Mouse (Mus musculus) forebrain, postnatal 0 days (tissue): ENCODE measurements around the gene Nab1. TPM values are rescaled to one million over a fixed set of nuclear protein-coding genes. Genes with fewer than 3 reads are reported as not detected.

Source experiments
- ATAC-seq: fragments of 200-750 bp; cut with Nextera tagmentation; 2 replicates; pipeline ENCODE4 v1.8.0; 2017; ENCODE audit warnings: mild to moderate bottlenecking, moderate library complexity
- DNase-seq: peaks from one replicate; pipeline ENCODE4 v3.0.0-alpha.2; 2015
- H3K27ac ChIP-seq: fragments of 300-500 bp; sonication (generic); 2 replicates; pipeline ENCODE4 v1.5.1; 2014; ENCODE audit warnings: low read depth, mild to moderate bottlenecking, antibody characterized with exemption, low read length, moderate library complexity, mixed read lengths
- H3K27me3 ChIP-seq: fragments of 300-500 bp; sonication (generic); 2 replicates; pipeline ENCODE4 v1.6.1; 2014; ENCODE audit warnings: mild to moderate bottlenecking, low read length, mixed read lengths; ENCODE audit not compliant: insufficient read depth
- H3K36me3 ChIP-seq: fragments of 300-500 bp; sonication (generic); 2 replicates; pipeline ENCODE4 v1.6.1; 2014; ENCODE audit warnings: mild to moderate bottlenecking, moderate library complexity; ENCODE audit not compliant: insufficient read depth
- H3K4me1 ChIP-seq: fragments of 300-500 bp; sonication (generic); 2 replicates; pipeline ENCODE4 v1.6.1; 2014; ENCODE audit warnings: antibody characterized with exemption; ENCODE audit not compliant: insufficient read depth
- H3K4me2 ChIP-seq: fragments of 300-500 bp; sonication (generic); 2 replicates; pipeline ENCODE4 v1.6.1; 2014; ENCODE audit warnings: low read depth, mild to moderate bottlenecking, moderate library complexity
- H3K4me3 ChIP-seq: fragments of 300-500 bp; sonication (generic); 2 replicates; pipeline ENCODE4 v1.5.1; 2014; ENCODE audit warnings: low read depth, low read length, mixed read lengths
- H3K9ac ChIP-seq: fragments of 300-500 bp; sonication (generic); 2 replicates; pipeline ENCODE4 v1.6.1; 2014; ENCODE audit warnings: mild to moderate bottlenecking
- H3K9me3 ChIP-seq: fragments of 300-500 bp; sonication (generic); 2 replicates; pipeline ENCODE4 v1.6.1; 2016; ENCODE audit warnings: low read length
- CTCF ChIP-seq: sonication (generic); IDR thresholded peaks from 2 replicates; pipeline ENCODE4 v1.5.1; 2016; ENCODE audit warnings: antibody characterized with exemption, control low read depth, low read depth
- WGBS: fragments of 180-500 bp; shearing (Covaris S2); extraction: QIAGEN DNeasy Blood & Tissue Kit; methylation state at CpG from one replicate; pipeline ENCODE4 v1.1.7; 2014; 5-methylcytosine and 5-hydroxymethylcytosine counted together
- polyA plus RNA-seq: library from polyadenylated mRNA; unstranded; fragments of >200 nt; fragmentation: Nextera tagmentation; extraction: Ambion mirVana; gene quantifications from 2 replicates; pipeline ENCODE4 v1.2.1, GENCODE M21; 2015
- total RNA-seq: library from RNA; depleted of rRNA; stranded (reverse); fragments of >200 nt; gene quantifications from 2 replicates; pipeline ENCODE4 v1.2.3, GENCODE M21; 2014

Gene Nab1
- total and polyA plus RNA-seq, 2 experiments from 2014 or later, result 9.5 to 23.0 TPM

- DNase-seq (no peak), ATAC-seq (no peak)
- no peaks in the 10 kb centered on the region for H3K9me3 ChIP-seq
- H3K4me1 ChIP-seq, result 0 out of 2 replicates have a peak, but pooled peaks cover 3% of the 10 kb centered on the region
- H3K36me3 ChIP-seq, result no peaks in the 10 kb centered on the region
- H3K27me3 ChIP-seq, result no peaks in the 10 kb centered on the region
- H3K27ac ChIP-seq, result no peak overlapping the region
- H3K9ac ChIP-seq, result no peak overlapping the region
- no peak overlapping the region for H3K4me2 ChIP-seq
- TF ChIP-seq CTCF, result no peak
- H3K4me3 ChIP-seq, result no peak overlapping the region
- 56% methylated on average over 4 of the region's 4 CpGs for WGBS
These were observed 1.8 kb upstream of the Nab1 start for GRCm38 (mm10) chr1:52502296-52502695.

DNA sequence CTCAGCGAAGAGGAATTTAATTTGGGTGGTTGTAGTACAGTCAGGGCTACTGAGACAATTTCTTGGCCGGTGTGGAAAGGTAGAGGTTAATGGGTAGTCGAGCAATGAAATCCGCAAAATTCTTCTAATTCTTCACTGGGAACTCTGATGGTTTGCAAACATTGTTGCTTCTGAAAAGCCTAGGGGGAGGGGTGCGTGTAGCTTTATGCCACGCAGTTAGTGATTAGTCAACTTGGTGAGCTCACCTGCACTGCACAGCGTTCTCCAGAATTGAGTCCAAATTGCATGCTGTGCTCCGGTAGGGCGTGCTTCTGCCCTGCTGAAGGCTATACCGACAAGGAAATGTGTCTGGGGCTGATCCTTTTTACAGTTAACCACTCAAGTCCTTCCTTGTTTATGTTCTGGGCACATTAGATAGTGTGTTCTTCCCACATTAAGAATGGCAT lies 1.2 kb upstream of the Nab1 start:
- no peak overlapping the region for H3K27ac ChIP-seq
- H3K4me1 ChIP-seq, result 0 out of 2 replicates have a peak, but pooled peaks cover 3% of the 10 kb centered on the region
- no peak overlapping the region for H3K4me2 ChIP-seq
- TF ChIP-seq CTCF, result no peak
- no peak for DNase-seq
- no peaks in the 10 kb centered on the region for H3K9me3 ChIP-seq
- H3K4me3 ChIP-seq, result no peak overlapping the region
- no peaks in the 10 kb centered on the region for H3K27me3 ChIP-seq
- 42% methylated on average over 10 of the region's 10 CpGs for WGBS
- no peak for ATAC-seq
- no peak overlapping the region for H3K9ac ChIP-seq
- H3K36me3 ChIP-seq, result no peaks in the 10 kb centered on the region

- TF ChIP-seq CTCF, result no peak
- ATAC-seq (no peak), DNase-seq (no peak)
- WGBS, result 25% methylated on average over 1 of the region's 1 CpGs
- Histone ChIP-seq H3K9me3 (no peaks in the 10 kb centered on the region), H3K4me1 (0 out of 2 replicates have a peak, but pooled peaks cover 3% of the 10 kb centered on the region), H3K27me3 (no peaks in the 10 kb centered on the region), H3K9ac (peak overlapping the region; percentile 70; the same call in 1 of the 2 replicates), H3K36me3 (no peaks in the 10 kb centered on the region), H3K4me3 (peak overlapping the region; percentile 81), H3K4me2 (peak overlapping the region; percentile 86), H3K27ac (no peak overlapping the region)
These were observed 611 bp upstream of the Nab1 start for GRCm38 (mm10) chr1:52501090-52501489.

DNA sequence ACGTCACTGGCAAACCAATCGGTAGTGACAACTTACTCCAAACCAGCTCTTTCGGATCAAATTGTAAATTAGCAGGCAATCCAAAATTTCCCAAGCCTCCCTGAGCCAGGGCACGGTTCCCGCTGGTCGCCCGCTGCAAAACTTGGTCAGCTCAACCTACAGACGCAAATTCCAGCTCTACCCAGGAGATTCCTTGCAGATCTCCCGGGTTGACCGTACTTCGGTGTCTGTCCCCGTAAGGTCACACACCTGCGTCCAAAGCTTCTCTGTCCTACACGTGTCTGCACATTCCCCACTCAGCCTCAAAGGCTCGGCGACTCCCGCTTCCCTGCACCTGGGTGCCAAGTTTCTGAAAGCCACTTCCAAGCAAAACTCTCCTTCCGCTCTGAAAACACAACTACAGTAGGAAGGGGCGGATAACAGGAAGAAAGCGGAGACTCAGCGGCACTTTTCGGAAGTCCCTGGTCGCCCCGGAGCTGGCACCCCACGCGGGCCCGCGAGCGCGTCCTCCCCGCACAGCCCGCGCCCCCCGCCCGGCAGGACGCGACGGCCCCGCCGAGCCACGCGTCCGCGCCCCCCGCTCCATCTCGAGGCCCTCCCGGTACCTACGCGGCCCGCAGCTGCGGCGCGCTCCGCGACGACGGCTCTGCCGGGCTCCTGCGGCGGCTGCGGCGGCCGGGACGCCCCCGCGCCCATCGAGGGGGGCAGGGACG lies 722 bp downstream of the Nab1 start:
- Histone ChIP-seq H3K4me1 (0 out of 2 replicates have a peak, but pooled peaks cover 3% of the 10 kb centered on the region), H3K4me2 (peak overlapping the region; percentile 86), H3K36me3 (no peaks in the 10 kb centered on the region), H3K27me3 (no peaks in the 10 kb centered on the region), H3K4me3 (peak overlapping the region; percentile 81), H3K27ac (peak overlapping the region; percentile 85), H3K9me3 (no peaks in the 10 kb centered on the region), H3K9ac (peak overlapping the region; percentile 70)
- ATAC-seq, result peak; percentile 76
- peak; percentile 50 for DNase-seq
- TF ChIP-seq CTCF, result no peak
- 1% methylated on average over 58 of the region's 68 CpGs for WGBS

DNA sequence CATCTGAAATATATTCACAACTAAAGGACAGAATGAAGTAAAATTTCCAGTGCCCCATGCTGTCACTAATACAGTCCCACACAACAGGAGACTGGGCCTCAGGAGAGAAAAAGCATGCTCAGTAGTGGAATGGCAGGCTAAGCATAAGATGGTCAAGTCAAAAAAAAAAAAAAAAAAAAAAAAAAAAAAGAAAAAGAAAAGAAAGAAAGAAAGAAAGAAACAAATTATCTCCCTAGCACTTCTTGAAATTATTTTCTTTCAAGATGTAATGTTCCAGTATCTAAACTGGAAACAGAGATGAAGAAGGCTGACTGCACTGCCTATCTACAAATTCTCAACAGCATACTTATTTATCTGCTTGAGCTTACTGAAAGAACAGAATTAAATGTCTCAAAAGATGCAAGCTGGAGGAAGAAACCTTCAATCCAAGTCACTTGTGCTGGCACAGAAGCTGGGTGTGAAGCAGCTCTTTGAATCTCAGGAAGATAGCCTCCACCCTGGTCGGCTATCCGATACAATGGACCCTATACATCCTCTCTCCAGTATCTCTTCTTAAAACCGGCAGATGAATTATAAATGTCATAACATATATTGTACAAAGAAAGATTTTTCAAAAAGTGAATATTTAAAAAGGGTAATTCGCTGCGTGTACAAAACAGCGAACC lies 1.6 kb downstream of the Nab1 start:
- H3K9ac ChIP-seq, result peak overlapping the region; percentile 70; the same call in 1 of the 2 replicates
- H3K27ac ChIP-seq, result no peak overlapping the region
- no peak for ATAC-seq

DNA sequence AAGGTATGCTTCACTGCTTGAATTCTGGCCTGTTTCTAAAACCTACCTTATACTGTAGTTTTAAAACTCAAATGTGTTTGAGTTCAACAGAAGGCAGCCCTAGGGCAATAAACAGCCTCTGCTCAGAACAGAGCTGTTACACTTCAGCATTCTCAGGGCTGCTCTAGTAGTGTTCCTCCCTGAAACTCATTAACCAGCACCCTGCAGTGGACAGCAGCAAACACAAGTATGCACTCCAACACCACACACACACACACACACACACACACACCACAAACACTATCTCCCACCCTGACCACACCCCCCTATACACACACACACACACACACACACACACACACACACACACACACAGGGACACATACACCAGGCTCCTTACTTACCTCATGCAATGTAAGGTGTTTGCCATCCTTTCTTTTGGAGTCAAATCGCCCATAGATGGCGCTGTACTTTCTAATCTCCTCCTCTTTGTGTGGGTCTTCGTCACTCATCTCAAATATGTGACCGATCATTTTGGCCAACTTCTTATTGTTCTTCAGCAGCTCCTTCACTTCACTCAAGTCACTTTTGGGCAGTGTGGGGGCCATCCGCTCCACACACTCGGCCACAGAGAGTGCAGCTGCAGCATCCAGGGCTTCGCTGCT lies 10.8 kb downstream of the Nab1 start:
- no peaks in the 10 kb centered on the region for H3K36me3 ChIP-seq
- H3K4me1 ChIP-seq, result no peaks in the 10 kb centered on the region
- 67% methylated on average over 7 of the region's 7 CpGs for WGBS
- H3K27ac ChIP-seq, result no peak overlapping the region
- no peak for DNase-seq
- no peak overlapping the region for H3K4me3 ChIP-seq
- peak; percentile 48 for TF ChIP-seq CTCF
- no peaks in the 10 kb centered on the region for H3K27me3 ChIP-seq
- H3K9ac ChIP-seq, result no peak overlapping the region
- no peak for ATAC-seq
- H3K9me3 ChIP-seq, result no peaks in the 10 kb centered on the region
- H3K4me2 ChIP-seq, result no peak overlapping the region

More for the DNA sequence above, 1.6 kb downstream of the Nab1 start:
- Histone ChIP-seq H3K4me2 (peak overlapping the region; percentile 86), H3K4me3 (peak overlapping the region; percentile 81), H3K36me3 (no peaks in the 10 kb centered on the region), H3K27me3 (no peaks in the 10 kb centered on the region), H3K9me3 (no peaks in the 10 kb centered on the region), H3K4me1 (0 out of 2 replicates have a peak, but pooled peaks cover 3% of the 10 kb centered on the region)
- WGBS, result 16% methylated on average over 6 of the region's 6 CpGs
- TF ChIP-seq CTCF, result no peak
- peak; percentile 33 for DNase-seq

DNA sequence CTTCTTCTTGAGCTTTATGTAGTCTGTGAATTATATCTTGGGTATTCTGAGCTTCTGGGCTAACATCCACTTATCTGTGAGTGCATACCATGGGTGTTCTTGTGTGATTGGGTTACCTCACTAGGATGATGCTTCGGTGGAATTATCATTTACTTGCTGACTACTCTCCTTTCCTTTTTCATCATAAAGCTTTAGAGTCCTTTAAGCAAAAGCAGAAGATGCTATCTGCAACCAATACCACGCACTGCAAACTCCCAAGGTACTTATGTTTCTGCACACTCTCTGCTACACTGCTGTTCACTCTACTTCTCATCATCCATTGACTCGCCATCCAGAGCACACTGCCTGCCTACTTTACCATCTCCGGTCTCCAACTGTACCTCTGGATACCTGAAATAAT lies 15.5 kb downstream of the Nab1 start:
- Histone ChIP-seq H3K4me2 (no peak overlapping the region), H3K4me3 (no peak overlapping the region), H3K27ac (no peak overlapping the region), H3K36me3 (no peaks in the 10 kb centered on the region), H3K9ac (no peak overlapping the region), H3K4me1 (no peaks in the 10 kb centered on the region), H3K9me3 (no peaks in the 10 kb centered on the region), H3K27me3 (no peaks in the 10 kb centered on the region)
- TF ChIP-seq CTCF, result no peak
- DNase-seq, result no peak
- ATAC-seq, result no peak
- WGBS, result 93% methylated on average over 4 of the region's 4 CpGs
